In the genomic region with DNA sequence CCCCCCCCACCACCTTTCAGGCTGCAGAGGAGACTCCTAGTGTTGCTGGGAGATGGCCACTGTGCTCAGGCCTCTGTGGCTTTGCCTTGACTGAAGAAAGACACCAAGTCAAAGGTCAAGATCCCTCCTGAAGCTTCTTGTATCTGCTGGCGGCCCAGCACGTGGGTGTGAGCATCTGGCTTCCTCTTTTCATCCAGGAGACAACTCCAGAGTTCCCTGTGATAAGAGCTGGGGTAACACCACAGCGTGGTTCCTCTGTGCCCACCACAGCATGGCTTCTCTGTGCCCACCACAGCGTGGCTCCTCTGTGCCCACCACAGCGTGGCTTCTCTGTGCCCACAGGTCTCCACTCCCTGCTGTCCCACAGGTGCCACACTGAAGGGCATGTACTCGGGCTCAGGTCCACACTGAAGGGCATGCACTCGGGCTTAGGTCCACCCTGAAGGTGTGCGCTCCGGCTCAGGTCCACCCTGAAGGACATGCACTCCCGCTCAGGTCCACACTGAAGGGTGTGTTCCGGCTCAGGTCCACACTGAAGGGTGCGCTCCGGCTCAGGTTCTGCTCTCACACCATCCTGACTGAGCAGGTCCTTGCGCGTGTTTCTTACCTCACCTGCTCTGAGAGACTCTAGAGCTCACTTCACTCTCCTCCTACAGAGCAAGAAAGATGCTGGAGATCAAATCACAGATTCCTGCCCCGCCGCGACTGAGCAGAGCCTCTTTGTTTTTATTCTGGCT, we compare ENCODE assay signal across 33 mouse cellular contexts. TPM values are rescaled to one million over a fixed set of nuclear protein-coding genes. Genes with fewer than 3 reads are reported as not detected.
DNase-seq lines count a peak whose midpoint lies in the region; ATAC-seq and TF ChIP-seq lines count a peak whose summit lies in the region.
"Had no signal": no experiment of that assay in that cellular context is flagged by ENCODE, and none has a peak within 500 bp of the region (broad histone marks: within the 10 kb centered on the region; RNA-seq: fewer than 3 reads in every experiment).

No protein-coding gene starts in this region.

- no peak for TF ChIP-seq EP300 in stomach, postnatal 0 days (optimal IDR thresholded peaks at IDR 0.05)

- 80% methylated on average over 18 of the region's 18 CpGs for WGBS in heart, embryonic 10.5 days
- 78% methylated on average over 18 of the region's 18 CpGs for WGBS in stomach, embryonic 14.5 days
- 77% methylated on average over 18 of the region's 18 CpGs for WGBS in stomach, postnatal 0 days
- WGBS in intestine, embryonic 16.5 days, result 81% methylated on average over 18 of the region's 18 CpGs

- peak; percentile 61 for DNase-seq in heart, embryonic 10.5 days (ENCODE audit: low spot score)
- no peak for DNase-seq in heart, adult 8-10 months (ENCODE audit: low spot score)
- DNase-seq in stomach, postnatal 0 days (ENCODE audit: low spot score), result no peak
- DNase-seq in layer of hippocampus, postnatal 25 days (ENCODE audit: extremely low spot score in 1 of 2, low spot score in 1 of 2), result no peak
- no peak for DNase-seq in spleen, postnatal 4 days (ENCODE audit: low spot score in 2 of 2)
- DNase-seq: adrenal gland, adult 2 months; cerebellum, adult 18-20 months; cerebellum, postnatal 14 days; forebrain, postnatal 0 days; gastrocnemius, postnatal 25 days; kidney, adult 2 months; layer of hippocampus, adult 9-11 months; left cerebral cortex, postnatal 4 days; retina, postnatal 1 day; right cerebral cortex, postnatal 25 days; spleen, adult 18-20 months had no signal

- H3K4me2 ChIP-seq in stomach, embryonic 14.5 days (replicated peaks; ENCODE audit: low read depth, low read length), result no peak overlapping the region
- H3K4me2 ChIP-seq in stomach, postnatal 0 days (replicated peaks; ENCODE audit: low read depth), result no peak overlapping the region
- H3K4me2 ChIP-seq in intestine, embryonic 16.5 days (ENCODE audit: low read depth, low read length), result no peak overlapping the region
- H3K4me2 ChIP-seq: embryonic facial prominence, embryonic 12.5 days; limb, embryonic 15.5 days; neural tube, embryonic 12.5 days; stomach, embryonic 15.5 days had no signal

- no peak overlapping the region for H3K4me3 ChIP-seq in heart, embryonic 10.5 days
- no peak overlapping the region for H3K4me3 ChIP-seq in stomach, embryonic 14.5 days (ENCODE audit: low read depth, low read length)
- no peak overlapping the region for H3K4me3 ChIP-seq in stomach, postnatal 0 days (ENCODE audit: low read depth, low read length)
- H3K4me3 ChIP-seq in intestine, embryonic 16.5 days (ENCODE audit: low read length), result no peak overlapping the region
- H3K4me3 ChIP-seq: embryonic facial prominence, embryonic 12.5 days; left cerebral cortex, adult 2 months; limb, embryonic 15.5 days; midbrain, embryonic 10.5 days; neural tube, embryonic 12.5 days; stomach, embryonic 15.5 days had no signal

- ATAC-seq in stomach, embryonic 14.5 days (ENCODE audit: insufficient number of reproducible peaks, insufficient read depth, low FRiP score, low read depth), result 0 out of 2 replicates have a peak, but pooled peaks have one; percentile 18
- no peak for ATAC-seq in stomach, postnatal 0 days (ENCODE audit: low FRiP score, low TSS enrichment)
- ATAC-seq in megakaryocyte, adult 5-6 weeks (ENCODE audit: poor library complexity, severe bottlenecking), result peak; percentile 86
- no peak for ATAC-seq in intestine, embryonic 16.5 days
- ATAC-seq: forebrain, postnatal 0 days; lung, postnatal 0 days; Patski had no signal

- H3K36me3 ChIP-seq in heart, embryonic 10.5 days, result no peaks in the 10 kb centered on the region
- H3K36me3 ChIP-seq in stomach, embryonic 14.5 days (ENCODE audit: control insufficient read depth, insufficient read depth, low read length), result no peaks in the 10 kb centered on the region
- H3K36me3 ChIP-seq in stomach, postnatal 0 days (ENCODE audit: control insufficient read depth, insufficient read depth, low read length), result no peaks in the 10 kb centered on the region
- H3K36me3 ChIP-seq in intestine, embryonic 16.5 days (ENCODE audit: control insufficient read depth, insufficient read depth, low read length), result no peaks in the 10 kb centered on the region
- H3K36me3 ChIP-seq: embryonic facial prominence, embryonic 12.5 days; limb, embryonic 15.5 days; midbrain, embryonic 10.5 days; neural tube, embryonic 12.5 days; stomach, embryonic 15.5 days had no signal

- H3K27ac ChIP-seq in heart, embryonic 10.5 days, result no peak overlapping the region
- no peak overlapping the region for H3K27ac ChIP-seq in stomach, embryonic 14.5 days (ENCODE audit: low read length)
- H3K27ac ChIP-seq in stomach, postnatal 0 days (replicated peaks), result no peak overlapping the region
- H3K27ac ChIP-seq in intestine, embryonic 16.5 days (ENCODE audit: low read length), result no peak overlapping the region
- H3K27ac ChIP-seq: embryonic facial prominence, embryonic 12.5 days; kidney, postnatal 0 days; left cerebral cortex, adult 2 months; limb, embryonic 15.5 days; midbrain, embryonic 10.5 days; neural tube, embryonic 12.5 days; stomach, embryonic 15.5 days had no signal

- H3K9me3 ChIP-seq in heart, embryonic 10.5 days, result no peaks in the 10 kb centered on the region
- no peaks in the 10 kb centered on the region for H3K9me3 ChIP-seq in stomach, embryonic 14.5 days (ENCODE audit: control insufficient read depth, low read depth, low read length)
- no peaks in the 10 kb centered on the region for H3K9me3 ChIP-seq in stomach, postnatal 0 days (ENCODE audit: control insufficient read depth, low read length)
- no peaks in the 10 kb centered on the region; the same call in 1 of the 2 replicates for H3K9me3 ChIP-seq in intestine, embryonic 16.5 days (ENCODE audit: control insufficient read depth, low read length)
- H3K9me3 ChIP-seq: embryonic facial prominence, embryonic 12.5 days; limb, embryonic 15.5 days; midbrain, embryonic 10.5 days; neural tube, embryonic 12.5 days; stomach, embryonic 15.5 days had no signal

- no peak overlapping the region for H3K9ac ChIP-seq in stomach, embryonic 14.5 days (replicated peaks; ENCODE audit: low read depth, low read length)
- no peak overlapping the region for H3K9ac ChIP-seq in stomach, postnatal 0 days (ENCODE audit: low read length)
- H3K9ac ChIP-seq in intestine, embryonic 16.5 days (ENCODE audit: low read depth, low read length), result no peak overlapping the region
- H3K9ac ChIP-seq: embryonic facial prominence, embryonic 12.5 days; forebrain, postnatal 0 days; limb, embryonic 15.5 days; neural tube, embryonic 12.5 days; stomach, embryonic 15.5 days had no signal

- peaks cover 4% of the 10 kb centered on the region; the same call in 1 of the 2 replicates for H3K27me3 ChIP-seq in heart, embryonic 10.5 days (ENCODE audit: insufficient read depth, poor library complexity, severe bottlenecking)
- no peaks in the 10 kb centered on the region for H3K27me3 ChIP-seq in stomach, embryonic 14.5 days (ENCODE audit: control insufficient read depth, insufficient read depth, low read length)
- H3K27me3 ChIP-seq in stomach, postnatal 0 days (ENCODE audit: control insufficient read depth, insufficient read depth, low read length), result no peaks in the 10 kb centered on the region
- no peaks in the 10 kb centered on the region for H3K27me3 ChIP-seq in intestine, embryonic 16.5 days (replicated peaks; ENCODE audit: control insufficient read depth, insufficient read depth, low read length)
- H3K27me3 ChIP-seq: limb, embryonic 15.5 days; neural tube, embryonic 12.5 days; stomach, embryonic 15.5 days had no signal

- no peaks in the 10 kb centered on the region for H3K4me1 ChIP-seq in heart, embryonic 10.5 days
- no peaks in the 10 kb centered on the region for H3K4me1 ChIP-seq in stomach, embryonic 14.5 days (ENCODE audit: control insufficient read depth, insufficient read depth, low read length)
- H3K4me1 ChIP-seq in stomach, postnatal 0 days (replicated peaks; ENCODE audit: control insufficient read depth, insufficient read depth), result no peaks in the 10 kb centered on the region
- H3K4me1 ChIP-seq in intestine, embryonic 16.5 days (ENCODE audit: control insufficient read depth, insufficient read depth, low read length), result no peaks in the 10 kb centered on the region
- H3K4me1 ChIP-seq: embryonic facial prominence, embryonic 12.5 days; limb, embryonic 15.5 days; neural tube, embryonic 12.5 days; stomach, embryonic 15.5 days had no signal

- no peak for TF ChIP-seq CTCF in stomach, postnatal 0 days (IDR thresholded peaks at IDR 0.05; ENCODE audit: low read depth)

RNA-seq across cellular contexts. Expression of a gene that starts 8.6 kb away (rescaled TPM):
- polyA plus RNA-seq in heart, embryonic 10.5 days (2016; fragmentation: Nextera tagmentation; extraction: Ambion mirVana), result not detected in 2 replicates
- total RNA-seq in heart, adult 8-10 months (2022), result not detected
- polyA plus RNA-seq in stomach, embryonic 14.5 days (2014; fragmentation: Nextera tagmentation; extraction: Ambion mirVana), result 0.22 and 0.27 TPM in 2 replicates
- 0.07 and 0.13 TPM in 2 replicates for polyA plus RNA-seq in stomach, postnatal 0 days (2015; fragmentation: Nextera tagmentation; extraction: Ambion mirVana)
- not detected in 2 replicates for total RNA-seq in megakaryocyte, adult 5-6 weeks (2015)
- not detected in 2 replicates for total RNA-seq in megakaryocyte, adult 5-6 weeks (2017)
- total RNA-seq in layer of hippocampus, postnatal 25 days (2021), result not detected
- polyA plus RNA-seq in intestine, embryonic 16.5 days (2015; fragmentation: Nextera tagmentation; extraction: Ambion mirVana), result 0.70 and 0.72 TPM in 2 replicates
- total RNA-seq: adrenal gland, adult 2 months; forebrain, postnatal 0 days; gastrocnemius, postnatal 25 days; left cerebral cortex, adult 2 months; left cerebral cortex, postnatal 4 days had no signal
- polyA plus RNA-seq: adrenal gland, adult 2 months; forebrain, embryonic 11.5 days; forebrain, postnatal 0 days; hindbrain, embryonic 11.5 days; kidney, postnatal 0 days; liver, embryonic 16.5 days; midbrain, embryonic 10.5 days; neural tube, embryonic 12.5 days; Patski; urinary bladder, adult 2 months had no signal

RNA-seq across cellular contexts. Expression of a gene that starts 13.6 kb away (rescaled TPM):
- polyA plus RNA-seq in heart, embryonic 10.5 days (2016; fragmentation: Nextera tagmentation; extraction: Ambion mirVana), result 1.1 and 4.1 TPM in 2 replicates
- total RNA-seq in heart, adult 8-10 months (2022), result 1 to 10 TPM in 2 of 4 experiments, under 1 TPM in 2; 0.89 to 1.3 (median 1.1) TPM
- 12.9 and 13.7 TPM in 2 replicates for polyA plus RNA-seq in stomach, embryonic 14.5 days (2014; fragmentation: Nextera tagmentation; extraction: Ambion mirVana)
- 8.6 and 9.5 TPM in 2 replicates for polyA plus RNA-seq in stomach, postnatal 0 days (2015; fragmentation: Nextera tagmentation; extraction: Ambion mirVana)
- total RNA-seq in megakaryocyte, adult 5-6 weeks (2015), result 88.0 and 95.4 TPM in 2 replicates
- total RNA-seq in megakaryocyte, adult 5-6 weeks (2017), result 111 and 114 TPM in 2 replicates
- 10 to 100 TPM; 31.0 to 37.4 TPM for total RNA-seq in layer of hippocampus, postnatal 25 days (2021)
- 8.3 and 9.2 TPM in 2 replicates for polyA plus RNA-seq in intestine, embryonic 16.5 days (2015; fragmentation: Nextera tagmentation; extraction: Ambion mirVana)
- polyA plus RNA-seq: Patski had no signal

RNA-seq across cellular contexts. Expression of a gene that starts 26.8 kb away (rescaled TPM):
- 39.8 and 42.1 TPM in 2 replicates for polyA plus RNA-seq in heart, embryonic 10.5 days (2016; fragmentation: Nextera tagmentation; extraction: Ambion mirVana)
- total RNA-seq in heart, adult 8-10 months (2022), result 10 to 100 TPM; 20.0 to 23.2 (median 21.8) TPM
- 25.9 and 31.0 TPM in 2 replicates for polyA plus RNA-seq in stomach, embryonic 14.5 days (2014; fragmentation: Nextera tagmentation; extraction: Ambion mirVana)
- 16.3 and 18.2 TPM in 2 replicates for polyA plus RNA-seq in stomach, postnatal 0 days (2015; fragmentation: Nextera tagmentation; extraction: Ambion mirVana)
- 19.1 and 21.9 TPM in 2 replicates for total RNA-seq in megakaryocyte, adult 5-6 weeks (2015)
- 26.6 and 32.4 TPM in 2 replicates for total RNA-seq in megakaryocyte, adult 5-6 weeks (2017)
- 10 to 100 TPM; 23.2 to 32.4 TPM for total RNA-seq in layer of hippocampus, postnatal 25 days (2021)
- polyA plus RNA-seq in intestine, embryonic 16.5 days (2015; fragmentation: Nextera tagmentation; extraction: Ambion mirVana), result 24.3 and 28.9 TPM in 2 replicates

RNA-seq across cellular contexts. Expression of a gene that starts 44.2 kb away (rescaled TPM):
- 1,047 and 1,189 TPM in 2 replicates for polyA plus RNA-seq in heart, embryonic 10.5 days (2016; fragmentation: Nextera tagmentation; extraction: Ambion mirVana)
- 100 to 1,000 TPM; 429 to 518 (median 467) TPM for total RNA-seq in heart, adult 8-10 months (2022)
- 1,874 and 2,010 TPM in 2 replicates for polyA plus RNA-seq in stomach, embryonic 14.5 days (2014; fragmentation: Nextera tagmentation; extraction: Ambion mirVana)
- polyA plus RNA-seq in stomach, postnatal 0 days (2015; fragmentation: Nextera tagmentation; extraction: Ambion mirVana), result 941 and 957 TPM in 2 replicates
- total RNA-seq in megakaryocyte, adult 5-6 weeks (2015), result 2,172 and 2,241 TPM in 2 replicates
- total RNA-seq in megakaryocyte, adult 5-6 weeks (2017), result 3,573 and 3,619 TPM in 2 replicates
- total RNA-seq in layer of hippocampus, postnatal 25 days (2021), result 100 to 1,000 TPM; 415 to 483 TPM
- 1,264 and 1,381 TPM in 2 replicates for polyA plus RNA-seq in intestine, embryonic 16.5 days (2015; fragmentation: Nextera tagmentation; extraction: Ambion mirVana)

RNA-seq across cellular contexts. Expression of a gene that starts 59.9 kb away (rescaled TPM):
- polyA plus RNA-seq in heart, embryonic 10.5 days (2016; fragmentation: Nextera tagmentation; extraction: Ambion mirVana), result 41.1 and 90.1 TPM in 2 replicates
- total RNA-seq in heart, adult 8-10 months (2022), result 100 to 1,000 TPM; 130 to 157 (median 141) TPM
- polyA plus RNA-seq in stomach, embryonic 14.5 days (2014; fragmentation: Nextera tagmentation; extraction: Ambion mirVana), result 0.07 and 0.08 TPM in 2 replicates
- polyA plus RNA-seq in stomach, postnatal 0 days (2015; fragmentation: Nextera tagmentation; extraction: Ambion mirVana), result 0.05 and 0.11 TPM in 2 replicates
- 0.09 TPM in 1 of 2 replicates, not detected in the other for total RNA-seq in megakaryocyte, adult 5-6 weeks (2015)
- total RNA-seq in megakaryocyte, adult 5-6 weeks (2017), result not detected in 2 replicates
- under 1 TPM; 0.07 to 0.19 TPM for total RNA-seq in layer of hippocampus, postnatal 25 days (2021)
- 0.06 and 0.07 TPM in 2 replicates for polyA plus RNA-seq in intestine, embryonic 16.5 days (2015; fragmentation: Nextera tagmentation; extraction: Ambion mirVana)
- total RNA-seq: forebrain, postnatal 0 days had no signal
- polyA plus RNA-seq: CD4-positive, CD25-positive, alpha-beta regulatory T cell, adult 4 months; forebrain, embryonic 11.5 days; forebrain, postnatal 0 days; hindbrain, embryonic 11.5 days; midbrain, embryonic 10.5 days had no signal

Comparison
In these comparisons a context has a peak if more than half of its experiments do, and no peak if none do; other contexts are left out.
1. ATAC-seq: peak in stomach, embryonic 14.5 days (single experiment) and megakaryocyte, adult 5-6 weeks (single experiment); none in stomach, postnatal 0 days (single experiment) and intestine, embryonic 16.5 days (single experiment).